Mouse (Mus musculus) E14TG2a.4 (cell line): ENCODE results near the gene Epb41l3.

Experiments used
- CTCF ChIP-seq: conservative IDR thresholded peaks from 2 replicates; pipeline ENCODE4 v1.5.1; 2014; ENCODE audit warnings: low read length
- NANOG ChIP-seq: IDR thresholded peaks from 2 replicates; pipeline ENCODE4 v1.6.1; 2014; ENCODE audit warnings: borderline replicate concordance, low read length, mixed read lengths
- POU5F1 ChIP-seq: IDR thresholded peaks from 2 replicates; pipeline ENCODE4 v1.6.1; 2014; ENCODE audit warnings: low read length, borderline replicate concordance

DNA sequence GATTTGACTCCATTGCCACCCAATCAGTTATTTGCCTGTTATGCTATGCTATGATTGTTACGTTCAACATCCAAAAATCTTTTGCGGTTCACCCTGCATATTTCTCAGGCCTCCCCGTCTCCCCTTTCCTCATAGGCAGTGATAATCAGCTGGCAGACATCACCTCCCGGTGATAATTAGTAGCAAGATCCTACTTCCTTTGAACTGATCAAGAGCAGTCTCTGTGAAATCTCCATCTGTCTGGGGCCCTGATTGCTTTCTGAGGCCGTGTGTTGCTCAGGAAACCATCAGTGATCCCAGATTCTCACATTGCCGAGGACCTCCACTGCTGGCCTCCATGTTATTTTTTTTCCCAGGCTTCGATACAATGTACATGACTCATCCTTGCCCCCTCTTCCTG, 22.5 kb downstream of the Epb41l3 start:
- TF ChIP-seq CTCF (no peak), POU5F1 (no peak), NANOG (no peak)
